Mouse (Mus musculus) stomach, postnatal 0 days (tissue): ENCODE results near the gene Elk4.

ENCODE experiments used
- CTCF ChIP-seq: IDR thresholded peaks from 2 replicates; pipeline ENCODE4 v1.5.1; 2016; ENCODE audit warnings: antibody characterized with exemption, low read depth, mild to moderate bottlenecking, moderate library complexity
- EP300 ChIP-seq: optimal IDR thresholded peaks from 2 replicates; pipeline ENCODE3; 2016; ENCODE audit warnings: antibody characterized with exemption

GRCm38 (mm10) chr1:131993169-131994040, 14.0 kb upstream of the Elk4 start:
- TF ChIP-seq CTCF (no peak), EP300 (no peak)
